Mouse (Mus musculus) CH12.LX (cell line): Measurements from ENCODE around the gene Tbr1. TPM values are rescaled to one million over a fixed set of nuclear protein-coding genes. Genes with fewer than 3 reads are reported as not detected.

Source experiments
- DNase-seq: peaks from one replicate; pipeline ENCODE4 v3.0.0-alpha.2; 2013; ENCODE audit errors: extremely low read depth
- H3K27ac ChIP-seq: 2 replicates; pipeline ENCODE4 v1.5.1; 2012; ENCODE audit warnings: low read depth, mild to moderate bottlenecking, control low read depth, moderate library complexity; ENCODE audit not compliant: insufficient read depth
- H3K27me3 ChIP-seq: replicated peaks from 2 replicates; pipeline ENCODE3; 2012; ENCODE audit warnings: inconsistent platforms
- H3K36me3 ChIP-seq, 2 experiments: replicated peaks in 1 of 2; 2 replicates each; pipeline versions ENCODE3 to v1.6.1; 2012; ENCODE audit warnings: inconsistent platforms in 1 of 2, low read length in 1 of 2, mild to moderate bottlenecking in 1 of 2, mixed read lengths in 1 of 2, moderate library complexity in 1 of 2; ENCODE audit not compliant: control insufficient read depth in 1 of 2, insufficient read depth in 1 of 2
- H3K4me1 ChIP-seq, 2 experiments: 2 replicates each; pipeline ENCODE4 v1.6.1; 2012; ENCODE audit warnings: inconsistent platforms in 1 of 2, moderate library complexity in 1 of 2; ENCODE audit not compliant: insufficient read depth in 2 of 2, control insufficient read depth in 1 of 2
- H3K4me2 ChIP-seq: 2 replicates; pipeline ENCODE4 v1.6.1; 2012; ENCODE audit warnings: low read depth, mild to moderate bottlenecking, control low read depth; ENCODE audit not compliant: poor library complexity, insufficient read depth, severe bottlenecking
- H3K4me3 ChIP-seq, 3 experiments: fragments of 150-350 bp in 1 of 3; sonication (generic) in 1 of 3; replicated peaks in 1 of 3; 2 replicates each; pipeline versions ENCODE3 to v1.5.1; 2011 to 2012; ENCODE audit warnings: low read depth in 2 of 3, low read length in 2 of 3, mild to moderate bottlenecking in 2 of 3, moderate library complexity in 2 of 3, control low read depth in 1 of 3, improper control_type of control experiment in 1 of 3, inconsistent platforms in 1 of 3, mixed read lengths in 1 of 3; ENCODE audit not compliant: poor library complexity in 1 of 3
- H3K79me2 ChIP-seq: replicated peaks from 2 replicates; pipeline ENCODE4 v1.6.1; 2012; ENCODE audit warnings: mild to moderate bottlenecking, moderate library complexity; ENCODE audit not compliant: control insufficient read depth, poor library complexity, insufficient read depth, severe bottlenecking; ENCODE audit errors: extremely low read depth
- H3K9ac ChIP-seq: 2 replicates; pipeline ENCODE4 v1.6.1; 2012; ENCODE audit warnings: low read depth, mild to moderate bottlenecking, control low read depth, moderate library complexity; ENCODE audit not compliant: insufficient read depth
- H3K9me3 ChIP-seq: replicated peaks from 2 replicates; pipeline ENCODE3; 2012; ENCODE audit warnings: low read length, inconsistent platforms, mixed read lengths
- BHLHE40 ChIP-seq: IDR thresholded peaks from 2 replicates; pipeline ENCODE4 v1.6.1; 2011; ENCODE audit warnings: mild to moderate bottlenecking, low read depth, low read length, improper control_type of control experiment
- CHD1 ChIP-seq: IDR thresholded peaks from 2 replicates; pipeline ENCODE4 v1.6.1; 2012; ENCODE audit warnings: low read depth, low read length, improper control_type of control experiment, inconsistent platforms
- CTCF ChIP-seq, 2 experiments: IDR thresholded peaks in 1 of 2; conservative IDR thresholded peaks in 1 of 2; 2 replicates each; pipeline ENCODE4 v1.5.1; 2011 to 2012; ENCODE audit warnings: low read depth in 2 of 2, low read length in 2 of 2, improper control_type of control experiment in 1 of 2, inconsistent platforms in 1 of 2, mild to moderate bottlenecking in 1 of 2, moderate library complexity in 1 of 2
- E2F4 ChIP-seq: IDR thresholded peaks from 2 replicates; pipeline ENCODE4 v1.6.1; 2011; ENCODE audit warnings: low read depth, low read length, improper control_type of control experiment; ENCODE audit not compliant: insufficient replicate concordance
- EP300 ChIP-seq: IDR thresholded peaks from 2 replicates; pipeline ENCODE4 v1.6.1; 2011; ENCODE audit warnings: low read length, improper control_type of control experiment
- HCFC1 ChIP-seq: IDR thresholded peaks from 2 replicates; pipeline ENCODE4 v1.6.1; 2012; ENCODE audit warnings: low read depth, mild to moderate bottlenecking, inconsistent platforms, low read length, improper control_type of control experiment
- IRF4 ChIP-seq: IDR thresholded peaks from 2 replicates; pipeline ENCODE4 v1.6.1; 2014; ENCODE audit warnings: low read depth, mild to moderate bottlenecking, inconsistent platforms, low read length, improper control_type of control experiment
- JUND ChIP-seq: conservative IDR thresholded peaks from 2 replicates; pipeline ENCODE4 v1.6.1; 2011; ENCODE audit warnings: low read depth, low read length, improper control_type of control experiment
- MAX ChIP-seq: IDR thresholded peaks from 2 replicates; pipeline ENCODE4 v1.6.1; 2011; ENCODE audit warnings: low read length, improper control_type of control experiment
- MAZ ChIP-seq: IDR thresholded peaks from 2 replicates; pipeline ENCODE4 v1.6.1; 2012; ENCODE audit warnings: low read depth, mild to moderate bottlenecking, inconsistent platforms, low read length, improper control_type of control experiment, moderate library complexity
- MEF2A ChIP-seq: IDR thresholded peaks from 2 replicates; pipeline ENCODE4 v1.6.1; 2014; ENCODE audit warnings: low read depth, mild to moderate bottlenecking, inconsistent platforms, low read length, improper control_type of control experiment, borderline replicate concordance
- MXI1 ChIP-seq: IDR thresholded peaks from 2 replicates; pipeline ENCODE4 v1.6.1; 2011; ENCODE audit warnings: mild to moderate bottlenecking, low read depth, low read length, improper control_type of control experiment
- NELFE ChIP-seq: IDR thresholded peaks from 2 replicates; pipeline ENCODE4 v1.6.1; 2011; ENCODE audit warnings: low read depth, low read length, improper control_type of control experiment
- PAX5 ChIP-seq: IDR thresholded peaks from 2 replicates; pipeline ENCODE4 v1.6.1; 2012; ENCODE audit warnings: low read length, inconsistent platforms, mixed read lengths
- POLR2A ChIP-seq: IDR thresholded peaks from 2 replicates; pipeline ENCODE4 v1.6.1; 2011; ENCODE audit warnings: low read depth, mild to moderate bottlenecking, improper control_type of control experiment, low read length
- RAD21 ChIP-seq: IDR thresholded peaks from 2 replicates; pipeline ENCODE4 v1.6.1; 2011; ENCODE audit warnings: low read depth, mild to moderate bottlenecking, low read length, improper control_type of control experiment, moderate library complexity
- SIN3A ChIP-seq: IDR thresholded peaks from 2 replicates; pipeline ENCODE4 v1.6.1; 2012; ENCODE audit warnings: low read length, improper control_type of control experiment, inconsistent platforms
- ZC3H11A ChIP-seq: IDR thresholded peaks from 2 replicates; pipeline ENCODE4 v1.6.1; 2012; ENCODE audit warnings: low read depth, mild to moderate bottlenecking, inconsistent platforms, low read length, improper control_type of control experiment
- ZKSCAN1 ChIP-seq: IDR thresholded peaks from 2 replicates; pipeline ENCODE4 v1.6.1; 2012; ENCODE audit warnings: low read depth, inconsistent platforms, low read length, improper control_type of control experiment, borderline replicate concordance
- ZMIZ1 ChIP-seq: IDR thresholded peaks from 2 replicates; pipeline ENCODE4 v1.6.1; 2012; ENCODE audit warnings: low read depth, mild to moderate bottlenecking, inconsistent platforms, low read length, improper control_type of control experiment
- dilution Hi-C: fragments of 300-500 bp; cut with MboI; formaldehyde crosslinking; loops from 2 replicates; pipeline ENCODE4 v1.14.3; 2020; ENCODE audit warnings: low sequenced_read_pairs; ENCODE audit not compliant: extremely low pct_unique_long_range_greater_than_20kb, extremely low pct_ligation_motif_present
- in situ Hi-C: fragments of 300-500 bp; cut with MboI; formaldehyde crosslinking; loops from 3 replicates; pipeline ENCODE4 v1.14.3; 2019; ENCODE audit warnings: low sequenced_read_pairs, low pct_ligation_motif_present, low pct_unique_long_range_greater_than_20kb, mixed read lengths
- polyA plus RNA-seq: library from polyadenylated mRNA; unstranded; fragments of >175 nt; gene quantifications from 2 replicates; pipeline ENCODE4 v1.2.1, GENCODE M21; 2012; ENCODE audit warnings: low read depth; ENCODE audit not compliant: insufficient read length
- total RNA-seq, 2 experiments: library from RNA; depleted of rRNA; stranded (reverse); fragments of 300-350 nt in 1 of 2; fragments of >200 nt in 1 of 2; gene quantifications; 2 replicates each; pipeline ENCODE4 v1.2.3; 2012 to 2014

The Tbr1 gene
- total and polyA plus RNA-seq, 3 experiments = 0.05 to 0.34 (median 0.10) TPM

- no peaks in the 10 kb centered on the region for H3K4me1 ChIP-seq
- no peak overlapping the region for H3K4me3 ChIP-seq
- peaks cover 9 to 12% of the 10 kb centered on the region in 2 experiments for H3K36me3 ChIP-seq
- TF ChIP-seq MAZ = no peak
- TF ChIP-seq ZC3H11A = no peak
- TF ChIP-seq IRF4 = no peak
- TF ChIP-seq POLR2A = no peak
- TF ChIP-seq ZMIZ1 = no peak
- TF ChIP-seq MAX = no peak
- TF ChIP-seq NELFE = no peak
- no peak for TF ChIP-seq HCFC1
- TF ChIP-seq CTCF (conservative IDR thresholded peaks at IDR 0.05 in 1 of 2, IDR thresholded peaks at IDR 0.05 in 1 of 2; ENCODE audit: low read depth in 2 of 2, low read length in 2 of 2) = no peak
- no peak for TF ChIP-seq JUND
- TF ChIP-seq E2F4 = no peak
- no peak for TF ChIP-seq PAX5
- TF ChIP-seq EP300 = no peak
- no peak for TF ChIP-seq BHLHE40
- no peak for TF ChIP-seq CHD1
- no peak for TF ChIP-seq MXI1
- H3K4me2 ChIP-seq = no peak overlapping the region
- no peaks in the 10 kb centered on the region for H3K27me3 ChIP-seq
- no peaks in the 10 kb centered on the region for H3K79me2 ChIP-seq
- no peak for DNase-seq
- in situ Hi-C loops (no loop called here), dilution Hi-C loops (no loop called here)
- no peak overlapping the region for H3K27ac ChIP-seq
- peaks cover 23% of the 10 kb centered on the region for H3K9me3 ChIP-seq
- no peak overlapping the region for H3K9ac ChIP-seq
Observed at GRCm38 (mm10) chr2:61815583-61816313, 13.0 kb downstream of the Tbr1 start.

GRCm38 (mm10) chr2:61818197-61818596, 15.5 kb downstream of the Tbr1 start:
- Histone ChIP-seq H3K4me3 (no peak overlapping the region), H3K9ac (no peak overlapping the region), H3K79me2 (no peaks in the 10 kb centered on the region), H3K4me1 (no peaks in the 10 kb centered on the region), H3K27me3 (no peaks in the 10 kb centered on the region), H3K27ac (no peak overlapping the region), H3K36me3 (no peaks in the 10 kb centered on the region), H3K9me3 (peaks cover 8% of the 10 kb centered on the region), H3K4me2 (no peak overlapping the region)
- dilution Hi-C loops = no loop called here
- no peak for DNase-seq
- no peak for TF ChIP-seq ZKSCAN1
- TF ChIP-seq SIN3A = no peak
- no peak for TF ChIP-seq RAD21
- TF ChIP-seq MEF2A = no peak
- TF ChIP-seq MAX = 0 out of 2 replicates have a peak, but pooled peaks have one; percentile 16
- in situ Hi-C loops = no loop called here
